Mouse (Mus musculus) left cerebral cortex, adult 2 months (tissue): ENCODE data around the gene Olfr310. TPM values are rescaled to one million over a fixed set of nuclear protein-coding genes. Genes with fewer than 3 reads are reported as not detected.

Source experiments
- DNase-seq, 2 experiments: peaks; one replicate each; pipeline ENCODE4 v3.0.0; 2021 to 2022; ENCODE audit warnings: low spot score in 2 of 2, mixed read lengths in 1 of 2; ENCODE audit errors: extremely low spot score in 1 of 2
- H3K27ac ChIP-seq: fragments of 200-600 bp; 2 replicates; pipeline ENCODE4 v1.8.1; 2022
- H3K4me3 ChIP-seq: fragments of 200-600 bp; 2 replicates; pipeline ENCODE4 v1.8.1; 2022
- CTCF ChIP-seq: fragments of 200-600 bp; IDR thresholded peaks from 2 replicates; pipeline ENCODE4 v1.8.1; 2022; ENCODE audit warnings: antibody characterized with exemption, mild to moderate bottlenecking, moderate library complexity
- intact Hi-C: fragments of 180-260 bp; cut with DNase I; formaldehyde crosslinking; loops from one replicate; pipeline ENCODE4 v1.15.1; 2025
- long read RNA-seq, 2 experiments: library from polyadenylated mRNA; stranded (forward); transcript quantifications; one replicate each; pipeline ENCODE4 v2.0.0; 2021; ENCODE audit warnings: borderline mapping rate in 2 of 2
- microRNA-seq, 2 experiments: library from miRNA; unstranded; fragments of <30 nt; microRNA quantifications; one replicate each; pipeline ENCODE4 v1.2.0; 2021
- total RNA-seq, 2 experiments: library from RNA; stranded (reverse); gene quantifications; 2 replicates each; pipeline ENCODE4 v1.2.3; 2021

Olfr310 gene
- total RNA-seq: not detected
- long read RNA-seq, experiment 1: 0 reads
- long read RNA-seq, experiment 2: 0 reads

DNA sequence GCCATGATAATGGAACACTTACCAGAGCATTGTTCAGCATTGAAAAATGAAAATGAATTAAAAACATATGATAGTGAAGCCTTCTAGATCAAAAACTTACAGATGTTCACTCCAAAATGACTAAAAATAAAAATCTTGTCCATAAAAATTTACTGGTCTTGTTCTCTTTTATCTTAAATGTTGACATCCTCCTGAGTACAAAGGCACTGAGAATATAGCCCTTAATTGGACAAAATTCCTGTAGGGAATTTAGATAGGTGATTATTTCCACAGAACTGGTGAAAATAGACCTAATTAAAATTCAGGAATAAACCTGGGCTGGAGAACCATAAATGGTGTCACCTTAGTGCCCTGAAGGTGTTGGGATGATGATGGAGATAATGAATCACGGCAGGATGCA lies at the start of gene Olfr310:
Olfr310 (minus strand) TSS at position 101 of the 400 bp plus-strand sequence.
- no peak within 1 kb of the TSS for H3K27ac ChIP-seq
- no peak within 1 kb of the TSS for H3K4me3 ChIP-seq
- intact Hi-C loops: no loop called here
- no peak for TF ChIP-seq CTCF
- no peak for DNase-seq

- Histone ChIP-seq H3K27ac (no peak within 1 kb of the TSS), H3K4me3 (no peak within 1 kb of the TSS)
- TF ChIP-seq CTCF: no peak
- intact Hi-C loops: no loop called here
- DNase-seq: no peak
These were observed 48.6 kb upstream of the Olfr310 start, which contains the start of gene Olfr308 for GRCm38 (mm10) chr7:86325530-86325929. Olfr308 (minus strand) TSS chr7:86325630.

DNA sequence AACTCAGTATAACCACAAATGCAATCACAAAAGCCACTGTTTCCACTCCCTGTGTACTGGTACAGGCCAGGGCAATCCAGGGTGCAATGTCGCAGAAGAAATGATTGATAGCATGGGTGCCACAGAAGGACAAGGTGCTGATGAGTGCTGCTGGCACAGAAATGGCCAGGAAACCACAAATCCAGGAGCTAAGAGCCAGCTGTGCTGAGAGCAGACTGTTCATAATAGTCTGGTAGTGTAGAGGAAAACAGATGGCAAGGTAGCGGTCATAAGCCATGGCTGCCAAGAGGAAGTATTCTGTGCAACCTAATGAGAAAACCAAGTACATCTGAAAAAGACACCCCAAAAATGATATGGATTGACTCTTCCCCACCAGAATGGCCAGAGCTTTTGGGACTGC lies 44.4 kb upstream of the Olfr310 start:
- TF ChIP-seq CTCF: no peak
- DNase-seq: no peak
- Histone ChIP-seq H3K4me3 (no peak overlapping the region), H3K27ac (no peak overlapping the region)
- intact Hi-C loops: no loop called here

- no peak within 1 kb of the TSS for H3K4me3 ChIP-seq
- H3K27ac ChIP-seq: no peak within 1 kb of the TSS
- intact Hi-C loops: no loop called here
- TF ChIP-seq CTCF: no peak
- DNase-seq: no peak
These were observed 36.6 kb upstream of the Olfr310 start, which contains the start of gene Olfr309 for GRCm38 (mm10) chr7:86313608-86314007. Olfr309 (minus strand) TSS chr7:86313708.

- Histone ChIP-seq H3K27ac (no peak within 1 kb of the TSS), H3K4me3 (no peak within 1 kb of the TSS)
- DNase-seq: no peak
- intact Hi-C loops: no loop called here
- no peak for TF ChIP-seq CTCF
These were observed 30.8 kb downstream of the Olfr310 start, which contains the start of gene Vmn2r76 for GRCm38 (mm10) chr7:86246208-86246607. Vmn2r76 (minus strand) TSS chr7:86246308.

Small RNA genes within 50 kb of the gene (microRNA-seq; reads per million reads assigned to microRNA genes)
- gene Gm23192: 0 reads per million in 2 experiments

Other genes with a start within 250 kb of the Olfr310 start
- gene Vmn2r75, start 105.4 kb downstream of the Olfr310 start, total RNA-seq: not detected
- gene Vmn2r76, start 30.9 kb downstream of the Olfr310 start, total RNA-seq: not detected
- not detected for gene Olfr309, start 36.5 kb upstream of the Olfr310 start, total RNA-seq
- gene Olfr308, start 48.5 kb upstream of the Olfr310 start, total RNA-seq: not detected
- gene Olfr307, start 60.4 kb upstream of the Olfr310 start, total RNA-seq: not detected
- not detected for gene Olfr305, start 89.8 kb upstream of the Olfr310 start, total RNA-seq
- gene Olfr304, start 109.5 kb upstream of the Olfr310 start, total RNA-seq: not detected
- not detected for gene Olfr303, start 120.6 kb upstream of the Olfr310 start, total RNA-seq
- not detected for gene Olfr301, start 126.7 kb upstream of the Olfr310 start, total RNA-seq
- not detected for gene Olfr299, start 182.7 kb upstream of the Olfr310 start, total RNA-seq
- gene Olfr298, start 215.3 kb upstream of the Olfr310 start, total RNA-seq: not detected
- gene Olfr297, start 242.8 kb upstream of the Olfr310 start, total RNA-seq: not detected